Mouse (Mus musculus): ENCODE data around the gene Fgd3.

GRCm38 (mm10) chr13:49356090-49356489, 36.0 kb upstream of the Fgd3 start:
- TF ChIP-seq POLR2A (IDR thresholded peaks at IDR 0.05; ENCODE audit: low read depth, low read length) (no peak), CTCF (IDR thresholded peaks at IDR 0.05; ENCODE audit: extremely low read depth, insufficient read depth, insufficient read length, insufficient replicate concordance) (no peak)

All from spleen, adult 2 months (tissue).